Mouse (Mus musculus) spleen, adult 2 months (tissue): Measurements from ENCODE around the gene St3gal5.
"Not testable (repeated sequence)": the region's sequence is repeated elsewhere in the genome, so short reads cannot be mapped to it uniquely, and the experiment has no call there.

ENCODE experiments used
- CTCF ChIP-seq: fragments of 200-500 bp; IDR thresholded peaks from 2 replicates; pipeline ENCODE4 v1.5.1; 2011; ENCODE audit warnings: mild to moderate bottlenecking, inconsistent platforms; ENCODE audit not compliant: insufficient read depth, insufficient read length, insufficient replicate concordance; ENCODE audit errors: extremely low read depth
- POLR2A ChIP-seq: fragments of 200-500 bp; IDR thresholded peaks from 2 replicates; pipeline ENCODE4 v1.6.1; 2011; ENCODE audit warnings: low read depth, low read length, inconsistent platforms

DNA sequence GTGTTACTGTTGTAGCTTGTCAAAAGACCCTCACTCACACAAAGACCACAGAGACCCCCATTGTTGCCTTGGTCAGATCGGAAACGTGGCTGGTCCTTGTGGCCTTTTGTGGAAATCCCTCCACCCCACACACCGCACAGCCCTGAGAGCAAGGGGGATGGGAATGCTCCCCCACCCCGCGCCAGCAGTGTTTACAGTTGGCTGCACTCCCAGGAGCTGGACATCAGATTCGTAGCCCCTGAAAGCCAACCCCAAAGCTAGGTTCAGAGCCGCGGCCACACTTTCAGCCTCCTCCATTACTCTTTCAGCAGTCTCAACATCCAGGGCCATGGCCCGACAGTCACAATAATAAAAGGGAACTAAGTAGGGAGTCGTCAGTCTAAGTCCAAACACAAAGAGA is 36.7 kb upstream of the St3gal5 start:
- not testable (repeated sequence) for TF ChIP-seq CTCF, POLR2A
